Comparison of ENCODE assay signal across 9 mouse cellular contexts in the genomic region with DNA sequence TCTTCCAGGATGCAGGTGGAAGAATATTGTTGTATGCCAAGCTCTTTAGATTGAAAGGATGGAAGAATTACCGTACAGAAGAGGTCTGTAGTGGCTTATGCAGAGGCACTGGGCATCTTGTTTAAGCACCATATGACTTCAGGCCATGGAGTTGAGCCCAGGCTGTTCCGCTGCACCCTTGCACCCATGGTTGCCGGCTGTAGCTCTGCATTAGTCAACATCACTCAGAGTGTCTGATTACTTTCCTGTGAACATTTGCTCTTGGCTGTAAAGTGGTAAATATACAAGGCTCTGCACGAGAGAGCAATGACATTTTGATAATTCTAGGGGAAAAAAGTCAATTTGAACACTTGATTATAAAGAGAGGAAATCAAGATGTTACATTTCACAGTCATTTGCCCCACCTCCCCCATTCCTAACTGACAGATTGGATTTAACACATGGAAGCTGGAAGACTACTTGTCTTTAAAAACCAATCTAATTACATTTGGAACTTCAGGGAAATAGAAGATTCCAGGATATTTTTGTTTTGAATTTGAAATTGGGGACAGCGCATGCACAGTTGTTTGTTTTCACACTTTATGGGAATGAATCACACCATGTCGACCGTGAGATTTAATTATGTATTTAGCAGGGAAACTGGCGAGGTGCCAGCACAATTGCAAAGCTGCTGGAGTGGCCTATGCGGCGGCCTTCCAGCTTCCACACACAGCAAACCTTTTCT.
A peak's percentile ranks its signal among the peaks of the same experiment; 100 is the strongest.
DNase-seq lines count a peak whose midpoint lies in the region; ATAC-seq and TF ChIP-seq lines count a peak whose summit lies in the region.
"Had no signal": no experiment of that assay in that cellular context is flagged by ENCODE, and none has a peak within 500 bp of the region (broad histone marks: within the 10 kb centered on the region; RNA-seq: fewer than 3 reads in every experiment).

No protein-coding gene starts in this region.

- no peaks in the 10 kb centered on the region for H3K9me3 ChIP-seq in hindbrain, embryonic 15.5 days
- no peaks in the 10 kb centered on the region for H3K9me3 ChIP-seq in midbrain, embryonic 16.5 days (replicated peaks; ENCODE audit: control insufficient read depth, low read length, poor library complexity, severe bottlenecking)
- H3K9me3 ChIP-seq in heart, embryonic 12.5 days (replicated peaks): no peaks in the 10 kb centered on the region
- no peaks in the 10 kb centered on the region for H3K9me3 ChIP-seq in liver, postnatal 0 days (ENCODE audit: low read length)
- H3K9me3 ChIP-seq: embryonic facial prominence, embryonic 12.5 days had no signal

- H3K27me3 ChIP-seq in hindbrain, embryonic 15.5 days: no peaks in the 10 kb centered on the region
- no peaks in the 10 kb centered on the region for H3K27me3 ChIP-seq in midbrain, embryonic 16.5 days (ENCODE audit: control insufficient read depth, insufficient read depth, low read depth, low read length)
- H3K27me3 ChIP-seq in heart, embryonic 12.5 days (replicated peaks): no peaks in the 10 kb centered on the region
- H3K27me3 ChIP-seq in liver, postnatal 0 days (ENCODE audit: insufficient read depth, low read length): no peaks in the 10 kb centered on the region
- H3K27me3 ChIP-seq: embryonic facial prominence, embryonic 12.5 days had no signal

- H3K4me1 ChIP-seq in hindbrain, embryonic 15.5 days (replicated peaks): no peaks in the 10 kb centered on the region; the same call in 1 of the 2 replicates
- no peaks in the 10 kb centered on the region for H3K4me1 ChIP-seq in midbrain, embryonic 16.5 days (ENCODE audit: control insufficient read depth, insufficient read depth, low read length)
- H3K4me1 ChIP-seq in heart, embryonic 12.5 days (replicated peaks): no peaks in the 10 kb centered on the region
- no peaks in the 10 kb centered on the region for H3K4me1 ChIP-seq in liver, postnatal 0 days (ENCODE audit: insufficient read depth)
- H3K4me1 ChIP-seq: embryonic facial prominence, embryonic 12.5 days had no signal

- 33% methylated on average over 10 of the region's 10 CpGs for WGBS in hindbrain, embryonic 15.5 days
- WGBS in midbrain, embryonic 16.5 days: 37% methylated on average over 10 of the region's 10 CpGs
- WGBS in heart, embryonic 12.5 days: 64% methylated on average over 10 of the region's 10 CpGs
- WGBS in liver, postnatal 0 days (ENCODE audit: insufficient replicate concordance): 67% methylated on average over 10 of the region's 10 CpGs

- H3K4me2 ChIP-seq in hindbrain, embryonic 15.5 days: peak overlapping the region; percentile 23
- peak overlapping the region; percentile 14 for H3K4me2 ChIP-seq in midbrain, embryonic 16.5 days (ENCODE audit: low read length)
- H3K4me2 ChIP-seq in heart, embryonic 12.5 days: no peak overlapping the region
- H3K4me2 ChIP-seq in liver, postnatal 0 days (ENCODE audit: low read depth, low read length): no peak overlapping the region
- H3K4me2 ChIP-seq: embryonic facial prominence, embryonic 12.5 days had no signal

- no peak for TF ChIP-seq CTCF in liver, postnatal 0 days (IDR thresholded peaks at IDR 0.05; ENCODE audit: low read depth)

- H3K36me3 ChIP-seq in hindbrain, embryonic 15.5 days: no peaks in the 10 kb centered on the region
- no peaks in the 10 kb centered on the region for H3K36me3 ChIP-seq in midbrain, embryonic 16.5 days (ENCODE audit: control insufficient read depth, insufficient read depth, low read length)
- H3K36me3 ChIP-seq in heart, embryonic 12.5 days: no peaks in the 10 kb centered on the region
- no peaks in the 10 kb centered on the region for H3K36me3 ChIP-seq in liver, postnatal 0 days (replicated peaks; ENCODE audit: insufficient read depth, low read length)
- H3K36me3 ChIP-seq: embryonic facial prominence, embryonic 12.5 days had no signal

- DNase-seq in gastrocnemius, postnatal 10 days: peak; percentile 23
- DNase-seq in gastrocnemius, adult 8-10 months (ENCODE audit: low spot score in 2 of 2): no peak
- peak; percentile 56 for DNase-seq in brain, embryonic 18.5 days (ENCODE audit: low read depth, low spot score)
- no peak for DNase-seq in spleen, postnatal 10 days (ENCODE audit: low spot score in 2 of 2)
- DNase-seq in liver, postnatal 0 days: no peak

- H3K4me3 ChIP-seq in hindbrain, embryonic 15.5 days: no peak overlapping the region
- no peak overlapping the region for H3K4me3 ChIP-seq in midbrain, embryonic 16.5 days (ENCODE audit: low read depth, low read length)
- H3K4me3 ChIP-seq in heart, embryonic 12.5 days: no peak overlapping the region
- no peak overlapping the region for H3K4me3 ChIP-seq in liver, postnatal 0 days (ENCODE audit: low read depth, low read length)
- H3K4me3 ChIP-seq: embryonic facial prominence, embryonic 12.5 days had no signal

- peak; percentile 83 for ATAC-seq in hindbrain, embryonic 15.5 days (ENCODE audit: low FRiP score, low read depth)
- ATAC-seq in midbrain, embryonic 16.5 days: peak; percentile 85
- no peak for ATAC-seq in heart, embryonic 12.5 days (ENCODE audit: insufficient number of reproducible peaks, low FRiP score)
- no peak for ATAC-seq in liver, postnatal 0 days

- H3K9ac ChIP-seq in hindbrain, embryonic 15.5 days: no peak overlapping the region
- no peak overlapping the region for H3K9ac ChIP-seq in midbrain, embryonic 16.5 days (ENCODE audit: low read depth, low read length)
- no peak overlapping the region for H3K9ac ChIP-seq in heart, embryonic 12.5 days
- H3K9ac ChIP-seq in liver, postnatal 0 days (replicated peaks): no peak overlapping the region
- H3K9ac ChIP-seq: embryonic facial prominence, embryonic 12.5 days had no signal

- no peak overlapping the region for H3K27ac ChIP-seq in hindbrain, embryonic 15.5 days (replicated peaks)
- no peak overlapping the region for H3K27ac ChIP-seq in midbrain, embryonic 16.5 days (ENCODE audit: low read length)
- H3K27ac ChIP-seq in heart, embryonic 12.5 days (ENCODE audit: poor library complexity, severe bottlenecking): no peak overlapping the region
- no peak overlapping the region for H3K27ac ChIP-seq in liver, postnatal 0 days (ENCODE audit: low read depth)
- H3K27ac ChIP-seq: embryonic facial prominence, embryonic 12.5 days had no signal

- TF ChIP-seq EP300 in liver, postnatal 0 days (IDR thresholded peaks at IDR 0.05; ENCODE audit: low read depth): no peak

Comparison
In these comparisons a context has a peak if more than half of its experiments do, and no peak if none do; other contexts are left out.
1. DNase-seq: peak in gastrocnemius, postnatal 10 days (single experiment) and brain, embryonic 18.5 days (single experiment); none in gastrocnemius, adult 8-10 months (0 of 2), spleen, postnatal 10 days (0 of 2) and liver, postnatal 0 days (single experiment).
2. ATAC-seq: peak in hindbrain, embryonic 15.5 days (single experiment) and midbrain, embryonic 16.5 days (single experiment); none in heart, embryonic 12.5 days (single experiment) and liver, postnatal 0 days (single experiment).
3. H3K4me2 ChIP-seq: peak in hindbrain, embryonic 15.5 days (single experiment) and midbrain, embryonic 16.5 days (single experiment); none in heart, embryonic 12.5 days (single experiment) and liver, postnatal 0 days (single experiment).